Mouse (Mus musculus) induced T-regulatory cell, adult 2 months (primary cell): ENCODE measurements around the gene Lrp5.

Experiments
- DNase-seq: peaks from one replicate; pipeline ENCODE4 v3.0.0-alpha.2; 2012; ENCODE audit warnings: low read depth

Lrp5 gene

DNA sequence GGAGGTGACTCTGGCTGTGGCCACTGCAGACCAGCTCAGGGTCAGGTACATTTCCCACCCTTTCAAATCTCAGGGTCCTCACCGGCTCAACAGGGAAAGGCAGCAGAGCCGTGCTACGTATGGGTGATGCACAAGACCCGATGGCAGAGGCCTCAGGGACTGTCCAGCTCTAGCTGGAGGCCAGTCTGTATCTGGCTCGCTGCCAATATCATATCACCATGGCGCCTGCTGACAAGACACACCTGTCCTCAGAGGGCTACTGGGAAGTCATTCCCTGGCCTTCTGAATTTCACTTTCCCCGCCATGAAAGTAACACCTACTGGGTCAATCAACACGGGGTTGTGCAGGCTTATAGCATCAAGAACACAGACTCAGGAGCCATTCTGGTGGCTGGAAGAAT, 74.6 kb downstream of the Lrp5 start:
- no peak for DNase-seq

DNA sequence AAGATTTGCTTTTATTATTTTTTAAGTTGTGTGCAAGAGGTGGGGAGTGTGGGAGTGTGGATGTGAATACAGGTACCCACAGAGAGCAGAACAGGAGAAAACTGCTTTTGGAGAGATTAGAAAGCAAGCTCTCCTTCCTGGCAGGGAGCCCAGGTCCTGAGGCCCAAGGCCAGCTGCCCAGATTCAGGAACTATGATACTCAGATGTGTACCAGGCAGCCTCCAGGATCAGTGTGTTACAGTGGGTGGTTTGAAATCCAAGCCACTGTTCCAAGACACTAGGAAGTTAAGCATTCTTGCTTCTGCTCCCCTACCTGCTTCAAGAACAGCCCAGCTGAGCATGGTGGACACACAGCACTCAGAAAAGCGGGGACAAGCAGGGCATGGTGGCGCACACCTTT, 75.5 kb downstream of the Lrp5 start:
- DNase-seq = no peak

DNA sequence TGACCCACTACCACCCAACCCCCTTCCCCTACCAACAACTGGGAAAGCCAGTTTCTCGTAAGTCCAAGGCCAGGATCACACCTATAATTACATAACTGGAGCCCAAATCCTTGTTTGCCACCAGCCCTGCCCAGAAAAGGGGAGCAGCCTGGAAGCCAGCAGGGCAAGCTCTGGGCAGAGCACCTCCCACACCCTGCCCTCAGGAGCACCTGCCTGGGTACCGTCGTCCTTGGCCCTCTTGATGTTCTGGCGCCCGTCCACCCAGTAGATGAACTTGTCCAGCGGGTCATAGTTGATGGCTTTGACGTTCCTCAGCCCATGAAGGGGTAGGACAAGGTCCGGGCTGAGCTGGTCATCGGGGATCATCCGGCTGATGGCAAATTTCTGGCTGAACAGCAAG, 76.5 kb downstream of the Lrp5 start:
- DNase-seq = no peak

- no peak for DNase-seq
Measured at GRCm38 (mm10) chr19:3594316-3594715, 92.0 kb downstream of the Lrp5 start.

DNA sequence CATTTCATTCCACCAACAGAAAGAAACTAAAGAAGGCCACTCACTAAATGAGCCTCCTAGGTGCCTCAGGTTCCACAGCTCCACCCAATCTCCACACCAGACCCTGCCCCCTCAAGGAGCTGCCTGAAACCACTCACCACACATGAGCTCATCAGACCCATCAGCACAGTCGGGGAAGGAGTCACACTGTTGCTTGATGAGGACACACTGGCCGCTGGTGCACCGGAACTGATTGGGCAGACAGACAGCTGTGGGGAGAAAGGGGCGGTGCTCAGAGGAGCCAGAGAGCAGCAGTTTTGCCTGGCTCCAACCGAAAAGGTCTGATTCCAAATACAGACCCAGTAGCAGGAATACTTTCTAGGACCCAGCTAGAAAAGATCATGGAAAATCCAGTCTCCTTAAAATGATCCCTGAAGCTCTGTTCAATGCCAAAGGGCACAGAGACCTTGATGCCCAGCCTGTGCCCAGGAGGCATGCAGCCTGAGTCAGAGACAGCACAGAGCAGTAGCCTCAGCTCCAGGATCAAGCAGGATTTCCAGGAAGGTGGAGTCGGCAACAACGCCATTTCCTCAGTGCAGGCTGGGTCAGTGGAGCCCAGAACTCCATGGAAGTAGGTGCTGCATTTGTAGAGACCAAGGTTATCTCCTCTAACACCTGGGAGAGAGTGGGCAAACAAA, 92.8 kb downstream of the Lrp5 start:
- DNase-seq = no peak

DNA sequence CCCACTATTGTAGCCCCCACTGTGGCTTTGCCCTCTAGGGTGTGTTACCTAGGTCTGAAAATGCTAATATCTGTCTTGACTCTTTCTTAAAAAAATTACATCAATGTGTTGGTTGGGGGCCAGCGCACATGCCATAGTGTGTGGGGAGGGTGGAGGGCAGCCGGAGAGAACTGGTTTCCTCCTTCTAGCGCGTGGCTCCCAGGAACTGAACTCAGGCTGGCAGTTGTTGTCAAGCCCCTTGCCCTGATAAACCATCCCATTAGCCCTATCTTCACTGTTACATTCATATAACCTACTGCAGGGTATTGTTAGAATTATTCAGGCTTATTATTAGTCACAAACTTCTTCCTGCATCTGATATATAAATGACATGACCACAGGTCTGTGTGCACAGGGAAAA, 96.4 kb downstream of the Lrp5 start:
- no peak for DNase-seq

DNA sequence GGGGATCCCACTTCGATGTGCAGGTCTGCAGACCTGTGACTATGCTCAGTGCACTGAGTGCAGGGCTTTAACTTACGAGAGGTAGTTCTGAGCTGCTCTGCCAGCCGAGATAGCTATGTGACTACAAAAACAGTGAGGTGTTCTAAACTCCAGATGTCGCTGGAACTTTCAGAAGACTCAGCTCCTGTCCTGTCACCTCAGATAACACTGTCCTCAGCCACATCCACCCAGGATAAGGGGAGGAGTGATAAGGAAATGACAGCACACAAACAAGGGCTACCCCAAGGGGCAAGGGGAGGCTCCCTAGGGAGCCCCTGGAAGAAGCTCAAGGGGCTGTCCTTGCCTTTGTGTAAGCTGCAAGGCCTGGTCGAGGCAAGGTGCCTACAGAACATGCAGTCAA, 96.8 kb downstream of the Lrp5 start:
- DNase-seq = no peak

DNA sequence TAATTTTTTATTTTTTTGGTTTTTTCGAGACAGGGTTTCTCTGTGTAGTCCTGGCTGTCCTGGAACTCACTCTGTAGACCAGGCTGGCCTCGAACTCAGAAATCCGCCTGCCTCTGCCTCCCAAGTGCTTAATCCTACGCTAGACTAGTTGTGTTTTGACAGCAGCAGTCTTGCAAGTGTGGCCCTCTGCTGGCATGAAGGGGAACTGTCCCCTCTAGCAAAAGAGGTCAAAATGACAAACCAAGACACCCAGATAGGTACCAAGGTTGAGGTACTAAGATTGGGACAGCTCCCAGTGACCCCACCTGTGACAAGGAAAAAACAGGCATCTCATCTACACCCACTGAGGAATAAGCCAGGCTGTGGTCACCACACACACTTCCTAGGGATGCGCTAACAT, 98.6 kb downstream of the Lrp5 start:
- peak; percentile 69 for DNase-seq

DNA sequence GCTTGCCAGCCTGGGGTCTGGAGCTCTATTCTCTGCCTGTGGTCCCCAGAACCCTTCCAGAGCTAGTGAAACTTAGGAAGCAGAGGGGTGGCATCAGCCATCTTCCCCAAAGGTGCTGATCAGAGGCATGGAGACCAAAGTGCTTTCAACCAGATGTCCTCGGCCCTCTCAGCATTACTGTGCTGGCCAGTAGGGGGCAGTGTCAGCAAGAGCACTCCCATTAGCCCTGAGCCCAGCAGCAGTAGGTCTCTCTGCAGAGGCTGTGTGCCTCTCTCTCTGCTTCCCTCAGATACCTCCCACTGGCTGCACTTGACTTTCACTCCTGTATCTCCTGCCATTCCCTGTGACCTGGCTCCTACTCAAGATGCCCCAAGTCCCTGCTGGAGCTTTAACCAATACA, 99.8 kb downstream of the Lrp5 start:
- DNase-seq = peak; percentile 69

GRCm38 (mm10) chr19:3586026-3586425, 100.3 kb downstream of the Lrp5 start:
- DNase-seq = no peak

DNA sequence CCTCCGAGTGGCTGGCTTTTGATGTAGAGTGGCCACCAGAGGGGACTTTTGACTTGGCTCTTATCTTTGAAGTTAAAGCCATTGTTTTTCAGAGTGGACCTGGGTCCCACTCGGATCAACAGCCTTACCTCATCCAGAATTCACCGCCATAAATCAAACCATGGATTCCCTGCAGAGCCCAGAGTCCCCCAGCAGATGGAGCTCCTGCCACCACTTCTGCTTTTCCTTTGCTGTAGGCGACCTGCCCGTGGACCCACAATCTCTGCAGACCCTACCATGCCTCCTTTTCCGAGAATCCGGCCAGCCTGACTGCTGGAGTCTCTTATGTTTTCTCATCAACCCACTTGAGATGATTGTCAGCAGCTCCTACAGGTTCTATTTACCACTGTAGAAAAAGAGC, 105.0 kb downstream of the Lrp5 start:
- DNase-seq = peak; percentile 65

- no peak for DNase-seq
Measured at GRCm38 (mm10) chr19:3577911-3578290, 108.5 kb downstream of the Lrp5 start.

GRCm38 (mm10) chr19:3577265-3577910, 109.0 kb downstream of the Lrp5 start:
- no peak for DNase-seq

DNA sequence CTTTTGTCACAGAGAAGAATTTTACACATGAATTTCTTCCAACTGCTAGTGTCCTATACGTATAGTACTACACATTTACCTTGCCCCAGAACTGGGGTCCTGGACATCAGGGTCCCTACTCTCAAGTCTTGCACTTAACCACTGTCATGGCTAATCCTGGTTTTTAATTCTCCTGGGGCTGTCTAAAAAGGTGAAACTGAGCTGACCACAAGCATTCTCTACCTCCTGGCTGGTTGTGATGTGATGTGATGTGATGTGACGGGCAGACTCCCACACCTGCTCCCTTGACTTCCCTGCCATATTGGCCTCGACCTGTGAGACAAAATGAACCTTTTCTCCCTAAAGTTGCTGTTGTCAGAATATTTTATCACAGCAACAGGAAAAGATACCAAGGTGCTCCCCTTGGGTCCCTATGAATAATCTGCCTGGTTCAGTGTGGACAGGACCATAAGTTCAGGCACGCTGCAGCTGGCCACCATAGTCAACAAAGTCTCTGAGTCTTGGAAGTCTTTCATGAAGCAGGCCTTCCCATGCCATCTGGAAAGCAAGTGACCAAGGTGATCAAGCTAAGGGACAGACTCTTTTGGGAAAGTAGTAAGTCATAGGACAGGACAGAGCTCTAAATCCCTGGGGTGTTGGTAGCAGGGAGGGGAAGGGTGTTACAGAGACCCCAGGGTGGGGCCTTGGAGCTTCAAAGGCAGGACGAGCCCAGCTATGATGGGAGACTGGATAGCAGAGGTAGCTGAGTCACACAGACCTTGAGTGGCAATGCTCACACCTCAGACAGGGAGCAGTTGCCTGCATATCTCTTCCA, 109.7 kb downstream of the Lrp5 start:
- DNase-seq = no peak

DNA sequence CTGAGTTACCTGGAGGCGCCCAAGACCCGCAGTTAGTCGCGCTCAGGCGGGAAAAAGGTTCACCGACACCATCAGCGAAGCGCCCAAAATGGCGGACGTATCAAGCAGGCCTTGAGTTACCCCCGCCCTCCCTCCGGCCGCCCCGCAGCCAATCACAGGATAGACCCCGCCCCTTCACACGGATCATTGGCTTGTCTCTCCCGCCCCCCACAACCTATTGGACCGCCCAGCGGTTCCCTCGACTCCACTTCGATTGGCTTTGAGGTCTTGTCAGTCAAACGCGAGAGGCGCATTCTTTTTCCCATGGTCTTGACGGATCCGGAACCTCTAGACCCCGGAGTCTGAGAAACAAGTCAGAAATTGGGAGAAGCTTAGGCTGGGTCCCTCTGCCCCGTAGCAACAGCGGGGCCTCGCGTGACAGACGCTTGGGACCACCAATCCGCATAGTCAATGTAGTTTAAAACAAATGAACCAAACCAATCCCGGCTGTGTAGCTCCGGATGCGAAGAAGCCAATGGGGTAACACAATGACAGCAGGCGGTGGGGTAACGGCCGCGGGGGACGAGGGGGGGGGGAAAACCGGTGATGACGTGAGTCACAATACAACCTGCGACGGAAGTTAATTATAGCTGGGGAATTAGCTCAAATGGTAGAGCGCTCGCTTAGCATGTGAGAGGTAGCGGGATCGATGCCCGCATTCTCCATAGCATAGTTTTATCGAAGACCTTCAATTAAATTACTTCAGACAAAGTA, 110.6 kb downstream of the Lrp5 start, which contains the start of gene Ppp6r3:
Ppp6r3 (minus strand) TSS at position 118 of the 753 bp plus-strand sequence.
- peak; percentile 99 for DNase-seq

DNA sequence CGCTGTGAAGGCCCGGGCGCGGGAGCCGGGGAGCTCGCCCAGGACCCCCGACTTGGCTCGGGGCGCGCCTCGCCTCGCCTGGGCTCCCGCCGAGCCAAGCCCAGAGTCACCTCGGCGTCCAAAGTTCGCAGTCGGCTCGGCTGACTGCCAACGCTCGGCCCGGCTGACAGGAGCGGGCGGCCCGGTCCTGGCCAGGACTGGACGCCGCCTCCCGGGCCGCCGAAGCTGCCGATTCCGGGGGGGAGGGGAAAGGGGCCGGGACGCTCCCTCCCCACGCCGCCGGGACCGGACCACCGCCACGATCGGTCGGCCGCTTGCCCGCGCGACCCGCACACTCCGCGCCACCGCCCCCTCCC, 111.1 kb downstream of the Lrp5 start:
- no peak for DNase-seq

GRCm38 (mm10) chr19:3574593-3575094, 111.7 kb downstream of the Lrp5 start:
- peak; percentile 70 for DNase-seq

- DNase-seq = no peak
Measured at GRCm38 (mm10) chr19:3564309-3564708, 122.1 kb downstream of the Lrp5 start.

DNA sequence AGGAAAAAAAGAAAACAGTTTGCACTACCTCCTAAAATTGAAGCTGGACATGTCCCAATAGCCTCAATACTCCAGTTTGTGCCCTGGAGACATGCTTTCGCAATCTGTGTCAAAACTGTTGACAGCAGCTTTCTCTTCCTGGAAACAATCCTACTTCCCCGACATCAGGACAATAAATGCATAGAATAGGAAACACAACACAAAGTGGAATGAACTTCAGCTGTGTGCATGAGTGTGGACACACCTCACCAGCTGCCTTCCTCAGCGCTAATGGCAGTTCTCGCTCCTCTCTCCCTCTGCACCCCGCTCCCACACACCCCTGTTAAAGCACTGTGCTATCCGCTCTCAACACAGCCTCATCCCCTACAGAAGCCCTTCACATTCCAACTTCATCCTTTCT, 123.6 kb downstream of the Lrp5 start:
- DNase-seq = no peak

DNA sequence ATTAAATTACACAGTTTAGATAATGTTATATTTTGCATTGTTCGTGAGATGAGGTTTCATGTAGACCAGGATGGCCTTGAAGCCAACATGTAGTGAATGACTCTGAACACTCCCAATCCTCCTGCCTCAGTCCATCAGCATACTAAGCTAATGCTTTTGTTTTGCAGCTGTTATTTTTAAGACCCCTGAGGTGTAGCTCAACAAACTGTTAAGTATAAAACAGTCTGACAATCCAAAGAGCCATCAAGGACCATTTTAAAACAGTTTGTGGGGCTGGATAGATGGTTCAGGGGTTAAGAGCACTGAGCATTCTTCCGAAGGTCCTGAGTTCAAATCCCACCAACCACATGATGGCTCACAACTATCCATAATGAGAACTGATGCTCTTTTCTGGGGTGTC, 124.1 kb downstream of the Lrp5 start:
- no peak for DNase-seq

GRCm38 (mm10) chr19:3556169-3556827, 130.1 kb downstream of the Lrp5 start:
- DNase-seq = no peak

- no peak for DNase-seq
Measured at GRCm38 (mm10) chr19:3554785-3555184, 131.6 kb downstream of the Lrp5 start.
